Mouse (Mus musculus): ENCODE measurements around the gene Arg1. TPM values are rescaled to one million over a fixed set of nuclear protein-coding genes. Genes with fewer than 3 reads are reported as not detected.

Arg1 gene
- polyA plus RNA-seq, 1 experiment from 2014 or later: 1.2 TPM

- Histone ChIP-seq H3K9ac (ENCODE audit: low read length) (no peak overlapping the region), H3K4me1 (ENCODE audit: control insufficient read depth in 2 of 2, insufficient read depth in 2 of 2, low read length in 2 of 2) (no peaks in the 10 kb centered on the region), H3K4me2 (ENCODE audit: low read length) (no peak overlapping the region), H3K36me3 (ENCODE audit: control insufficient read depth, insufficient read depth, low read length) (peaks cover 98% of the 10 kb centered on the region), H3K27me3 (ENCODE audit: control insufficient read depth, insufficient read depth, low read length) (no peaks in the 10 kb centered on the region), H3K9me3 (ENCODE audit: control insufficient read depth, low read length) (no peaks in the 10 kb centered on the region), H3K27ac (replicated peaks in 1 of 2; ENCODE audit: control insufficient read depth in 1 of 2, insufficient read depth in 1 of 2, low read depth in 2 of 2, low read length in 2 of 2) (no peak overlapping the region), H3K4me3 (ENCODE audit: control insufficient read depth in 1 of 2, insufficient read depth in 1 of 2, low read depth in 1 of 2, low read length in 2 of 2) (no peak overlapping the region)
- WGBS: 91% methylated on average over 8 of the region's 8 CpGs
- ATAC-seq (ENCODE audit: insufficient number of reproducible peaks, insufficient read depth, low FRiP score, low read depth): no peak
These were observed 16.1 kb downstream of the Arg1 start for GRCm38 (mm10) chr10:24911199-24911598.

GRCm38 (mm10) chr10:24905627-24906026, 21.7 kb downstream of the Arg1 start:
- no peaks in the 10 kb centered on the region for H3K4me1 ChIP-seq (ENCODE audit: control insufficient read depth in 2 of 2, insufficient read depth in 2 of 2, low read length in 2 of 2)
- WGBS: 71% methylated on average over 10 of the region's 10 CpGs
- no peak overlapping the region for H3K27ac ChIP-seq (replicated peaks in 1 of 2; ENCODE audit: control insufficient read depth in 1 of 2, insufficient read depth in 1 of 2, low read depth in 2 of 2, low read length in 2 of 2)

GRCm38 (mm10) chr10:24895927-24896326, 31.4 kb downstream of the Arg1 start:
- H3K36me3 ChIP-seq (ENCODE audit: control insufficient read depth, insufficient read depth, low read length): peaks cover 94% of the 10 kb centered on the region

More at GRCm38 (mm10) chr10:24905627-24906026, 21.7 kb downstream of the Arg1 start:
- Histone ChIP-seq H3K36me3 (ENCODE audit: control insufficient read depth, insufficient read depth, low read length) (peaks cover 100% of the 10 kb centered on the region), H3K4me3 (ENCODE audit: control insufficient read depth in 1 of 2, insufficient read depth in 1 of 2, low read depth in 1 of 2, low read length in 2 of 2) (no peak overlapping the region), H3K4me2 (ENCODE audit: low read length) (no peak overlapping the region), H3K9ac (ENCODE audit: low read length) (no peak overlapping the region), H3K27me3 (ENCODE audit: control insufficient read depth, insufficient read depth, low read length) (no peaks in the 10 kb centered on the region), H3K9me3 (ENCODE audit: control insufficient read depth, low read length) (no peaks in the 10 kb centered on the region)
- ATAC-seq (ENCODE audit: insufficient number of reproducible peaks, insufficient read depth, low FRiP score, low read depth): no peak

GRCm38 (mm10) chr10:24888343-24888742, 38.9 kb downstream of the Arg1 start:
- Histone ChIP-seq H3K27ac (replicated peaks in 1 of 2; ENCODE audit: control insufficient read depth in 1 of 2, insufficient read depth in 1 of 2, low read depth in 2 of 2, low read length in 2 of 2) (no peak overlapping the region), H3K4me3 (ENCODE audit: control insufficient read depth in 1 of 2, insufficient read depth in 1 of 2, low read depth in 1 of 2, low read length in 2 of 2) (no peak overlapping the region), H3K9ac (ENCODE audit: low read length) (no peak overlapping the region), H3K36me3 (ENCODE audit: control insufficient read depth, insufficient read depth, low read length) (peaks cover 93% of the 10 kb centered on the region), H3K4me1 (ENCODE audit: control insufficient read depth in 2 of 2, insufficient read depth in 2 of 2, low read length in 2 of 2) (no peaks in the 10 kb centered on the region; a peak in 1 of 4 replicates), H3K9me3 (ENCODE audit: control insufficient read depth, low read length) (no peaks in the 10 kb centered on the region), H3K27me3 (ENCODE audit: control insufficient read depth, insufficient read depth, low read length) (no peaks in the 10 kb centered on the region), H3K4me2 (ENCODE audit: low read length) (no peak overlapping the region)
- no peak for ATAC-seq (ENCODE audit: insufficient number of reproducible peaks, insufficient read depth, low FRiP score, low read depth)
- 89% methylated on average over 7 of the region's 7 CpGs for WGBS

More at GRCm38 (mm10) chr10:24895927-24896326, 31.4 kb downstream of the Arg1 start:
- Histone ChIP-seq H3K27ac (replicated peaks in 1 of 2; ENCODE audit: control insufficient read depth in 1 of 2, insufficient read depth in 1 of 2, low read depth in 2 of 2, low read length in 2 of 2) (no peak overlapping the region), H3K27me3 (ENCODE audit: control insufficient read depth, insufficient read depth, low read length) (no peaks in the 10 kb centered on the region), H3K4me2 (ENCODE audit: low read length) (no peak overlapping the region), H3K4me3 (ENCODE audit: control insufficient read depth in 1 of 2, insufficient read depth in 1 of 2, low read depth in 1 of 2, low read length in 2 of 2) (no peak overlapping the region), H3K4me1 (ENCODE audit: control insufficient read depth in 2 of 2, insufficient read depth in 2 of 2, low read length in 2 of 2) (no peaks in the 10 kb centered on the region; a peak in 1 of 4 replicates), H3K9ac (ENCODE audit: low read length) (no peak overlapping the region), H3K9me3 (ENCODE audit: control insufficient read depth, low read length) (no peaks in the 10 kb centered on the region)
- no peak for ATAC-seq (ENCODE audit: insufficient number of reproducible peaks, insufficient read depth, low FRiP score, low read depth)
- 84% methylated on average over 8 of the region's 8 CpGs for WGBS

- Histone ChIP-seq H3K36me3 (ENCODE audit: control insufficient read depth, insufficient read depth, low read length) (peaks cover 95% of the 10 kb centered on the region), H3K4me1 (ENCODE audit: control insufficient read depth in 2 of 2, insufficient read depth in 2 of 2, low read length in 2 of 2) (no peaks in the 10 kb centered on the region), H3K27me3 (ENCODE audit: control insufficient read depth, insufficient read depth, low read length) (no peaks in the 10 kb centered on the region), H3K27ac (replicated peaks in 1 of 2; ENCODE audit: control insufficient read depth in 1 of 2, insufficient read depth in 1 of 2, low read depth in 2 of 2, low read length in 2 of 2) (no peak overlapping the region), H3K9ac (ENCODE audit: low read length) (no peak overlapping the region), H3K4me2 (ENCODE audit: low read length) (no peak overlapping the region), H3K4me3 (ENCODE audit: control insufficient read depth in 1 of 2, insufficient read depth in 1 of 2, low read depth in 1 of 2, low read length in 2 of 2) (no peak overlapping the region), H3K9me3 (ENCODE audit: control insufficient read depth, low read length) (no peaks in the 10 kb centered on the region)
- WGBS: 80% methylated on average over 9 of the region's 9 CpGs
- no peak for ATAC-seq (ENCODE audit: insufficient number of reproducible peaks, insufficient read depth, low FRiP score, low read depth)
These were observed 41.3 kb downstream of the Arg1 start for GRCm38 (mm10) chr10:24886008-24886407.

- H3K9me3 ChIP-seq (ENCODE audit: control insufficient read depth, low read length): no peaks in the 10 kb centered on the region
- no peak overlapping the region for H3K9ac ChIP-seq (ENCODE audit: low read length)
- no peaks in the 10 kb centered on the region for H3K27me3 ChIP-seq (ENCODE audit: control insufficient read depth, insufficient read depth, low read length)
- no peak overlapping the region for H3K4me2 ChIP-seq (ENCODE audit: low read length)
- H3K27ac ChIP-seq (replicated peaks in 1 of 2; ENCODE audit: control insufficient read depth in 1 of 2, insufficient read depth in 1 of 2, low read depth in 2 of 2, low read length in 2 of 2): no peak overlapping the region
- no peak overlapping the region for H3K4me3 ChIP-seq (ENCODE audit: control insufficient read depth in 1 of 2, insufficient read depth in 1 of 2, low read depth in 1 of 2, low read length in 2 of 2)
- H3K36me3 ChIP-seq (ENCODE audit: control insufficient read depth, insufficient read depth, low read length): peaks cover 74% of the 10 kb centered on the region
- ATAC-seq (ENCODE audit: insufficient number of reproducible peaks, insufficient read depth, low FRiP score, low read depth): no peak
- H3K4me1 ChIP-seq (ENCODE audit: control insufficient read depth in 2 of 2, insufficient read depth in 2 of 2, low read length in 2 of 2): 0 out of 4 replicates have a peak, but pooled peaks cover 0 to 4% of the 10 kb centered on the region in 2 experiments
- 78% methylated on average over 4 of the region's 4 CpGs for WGBS
These were observed 53.7 kb downstream of the Arg1 start for GRCm38 (mm10) chr10:24873624-24874023.

- Histone ChIP-seq H3K27me3 (ENCODE audit: control insufficient read depth, insufficient read depth, low read length) (no peaks in the 10 kb centered on the region), H3K27ac (replicated peaks in 1 of 2; ENCODE audit: control insufficient read depth in 1 of 2, insufficient read depth in 1 of 2, low read depth in 2 of 2, low read length in 2 of 2) (0 out of 4 replicates have a peak within 1 kb of the TSS, but pooled peaks of 1 of the 2 experiments have one; percentile 16), H3K4me1 (ENCODE audit: control insufficient read depth in 2 of 2, insufficient read depth in 2 of 2, low read length in 2 of 2) (0 out of 4 replicates have a peak, but pooled peaks cover 0 to 4% of the 10 kb centered on the region in 2 experiments), H3K9ac (ENCODE audit: low read length) (peak within 1 kb of the TSS; percentile 97), H3K9me3 (ENCODE audit: control insufficient read depth, low read length) (no peaks in the 10 kb centered on the region), H3K36me3 (ENCODE audit: control insufficient read depth, insufficient read depth, low read length) (peaks cover 37% of the 10 kb centered on the region), H3K4me3 (ENCODE audit: control insufficient read depth in 1 of 2, insufficient read depth in 1 of 2, low read depth in 1 of 2, low read length in 2 of 2) (peak within 1 kb of the TSS; percentile 69 to 92), H3K4me2 (ENCODE audit: low read length) (peak within 1 kb of the TSS; percentile 68)
- peak; percentile 99 for ATAC-seq (ENCODE audit: insufficient number of reproducible peaks, insufficient read depth, low FRiP score, low read depth)
- WGBS: under 1% methylated on average over 36 of the region's 36 CpGs
These were observed 57.5 kb downstream of the Arg1 start, which contains the start of gene Med23 for GRCm38 (mm10) chr10:24869760-24870290. Med23 (plus strand) TSS chr10:24869986.
